Mouse (Mus musculus): ENCODE measurements around the gene Nr1h3. TPM values are rescaled to one million over a fixed set of nuclear protein-coding genes. Genes with fewer than 3 reads are reported as not detected.

Gene Nr1h3
- polyA plus RNA-seq, 1 experiment from 2014 or later: 2.5 TPM

DNA sequence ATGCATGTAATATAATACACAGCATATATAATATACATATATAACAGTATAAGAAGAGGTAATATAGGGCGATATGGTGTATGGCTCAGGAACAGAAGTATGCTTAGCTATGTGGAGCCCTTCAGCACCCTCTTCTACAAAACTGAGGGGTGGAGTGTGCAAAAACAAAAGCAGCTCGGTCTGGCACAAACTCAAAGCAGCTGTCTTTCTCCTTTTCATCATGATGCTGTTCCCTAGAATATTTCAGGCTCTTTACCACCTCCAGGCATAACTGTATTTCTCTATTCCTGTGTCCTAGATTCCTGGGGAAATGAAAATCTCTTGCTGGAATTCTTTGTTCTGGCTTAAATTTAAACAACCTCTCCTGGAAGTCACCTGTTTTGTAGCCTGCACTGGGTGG is 27.1 kb upstream of the Nr1h3 start:
- H3K4me1 ChIP-seq (ENCODE audit: control insufficient read depth, insufficient read depth, low read length): no peaks in the 10 kb centered on the region
- H3K27ac ChIP-seq (ENCODE audit: low read depth, low read length): no peak overlapping the region
- no peaks in the 10 kb centered on the region for H3K36me3 ChIP-seq (ENCODE audit: control insufficient read depth, insufficient read depth, low read length)
- H3K9me3 ChIP-seq (replicated peaks; ENCODE audit: control insufficient read depth, low read length): no peaks in the 10 kb centered on the region
- DNase-seq (ENCODE audit: low spot score) (no peak), ATAC-seq (no peak)
- H3K4me2 ChIP-seq (ENCODE audit: low read length): no peak overlapping the region
- H3K4me3 ChIP-seq (ENCODE audit: low read depth, low read length): no peak overlapping the region
- no peaks in the 10 kb centered on the region for H3K27me3 ChIP-seq (replicated peaks; ENCODE audit: control insufficient read depth, insufficient read depth, low read length)
- 75% methylated on average over 2 of the region's 2 CpGs for WGBS
- no peak overlapping the region for H3K9ac ChIP-seq (ENCODE audit: low read length)

DNA sequence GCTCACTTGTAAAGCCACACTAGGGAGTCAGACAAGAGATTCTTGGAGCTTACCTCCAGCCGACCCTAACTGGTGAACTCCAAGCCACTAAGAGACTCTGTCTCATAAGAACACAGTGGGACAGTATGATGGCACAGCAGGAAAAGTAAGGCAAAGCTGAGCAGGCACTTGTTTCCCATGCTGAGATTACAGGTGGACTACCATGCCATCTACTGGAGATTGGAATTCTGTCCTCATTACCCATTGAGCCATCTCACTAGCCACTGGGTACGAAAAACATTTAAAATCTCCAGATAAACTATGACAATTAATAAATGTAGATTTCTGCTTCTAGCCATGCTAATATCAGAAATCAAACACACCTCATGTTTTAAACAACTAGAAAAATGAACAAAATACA is 21.0 kb upstream of the Nr1h3 start:
- ATAC-seq: no peak
- 75% methylated on average over 2 of the region's 2 CpGs for WGBS
- Histone ChIP-seq H3K9me3 (replicated peaks; ENCODE audit: control insufficient read depth, low read length) (no peaks in the 10 kb centered on the region), H3K4me2 (ENCODE audit: low read length) (no peak overlapping the region), H3K36me3 (ENCODE audit: control insufficient read depth, insufficient read depth, low read length) (no peaks in the 10 kb centered on the region), H3K4me1 (ENCODE audit: control insufficient read depth, insufficient read depth, low read length) (no peaks in the 10 kb centered on the region), H3K9ac (ENCODE audit: low read length) (no peak overlapping the region), H3K27ac (ENCODE audit: low read depth, low read length) (no peak overlapping the region), H3K27me3 (replicated peaks; ENCODE audit: control insufficient read depth, insufficient read depth, low read length) (no peaks in the 10 kb centered on the region), H3K4me3 (ENCODE audit: low read depth, low read length) (no peak overlapping the region)
- no peak for DNase-seq (ENCODE audit: low spot score)

DNA sequence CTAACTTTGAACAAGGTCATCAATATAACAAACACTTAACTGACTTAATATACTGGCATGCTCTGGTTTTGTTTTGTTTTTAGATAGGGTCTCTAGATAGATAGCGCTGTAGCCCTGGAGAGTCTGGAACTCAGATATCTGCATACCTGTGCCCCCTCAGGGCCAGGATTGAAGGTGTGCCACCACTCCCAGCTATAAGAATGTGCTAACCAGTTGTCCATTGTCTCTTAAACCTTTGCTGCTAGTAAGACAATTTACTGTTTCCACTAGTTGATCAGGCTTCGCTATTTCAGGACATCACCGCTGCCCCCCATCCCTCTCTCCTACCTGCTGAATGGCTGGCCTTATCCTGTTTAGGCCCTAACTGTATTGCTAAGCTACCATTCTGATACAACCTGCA is 17.9 kb upstream of the Nr1h3 start:
- no peaks in the 10 kb centered on the region for H3K27me3 ChIP-seq (replicated peaks; ENCODE audit: control insufficient read depth, insufficient read depth, low read length)
- peaks cover 9% of the 10 kb centered on the region; the same call in 1 of the 2 replicates for H3K36me3 ChIP-seq (ENCODE audit: control insufficient read depth, insufficient read depth, low read length)
- no peaks in the 10 kb centered on the region for H3K9me3 ChIP-seq (replicated peaks; ENCODE audit: control insufficient read depth, low read length)
- no peak overlapping the region for H3K4me3 ChIP-seq (ENCODE audit: low read depth, low read length)
- H3K9ac ChIP-seq (ENCODE audit: low read length): no peak overlapping the region
- ATAC-seq (no peak), DNase-seq (ENCODE audit: low spot score) (no peak)
- H3K27ac ChIP-seq (ENCODE audit: low read depth, low read length): no peak overlapping the region
- H3K4me1 ChIP-seq (ENCODE audit: control insufficient read depth, insufficient read depth, low read length): no peaks in the 10 kb centered on the region
- WGBS: over 99% methylated on average over 3 of the region's 3 CpGs
- H3K4me2 ChIP-seq (ENCODE audit: low read length): no peak overlapping the region

DNA sequence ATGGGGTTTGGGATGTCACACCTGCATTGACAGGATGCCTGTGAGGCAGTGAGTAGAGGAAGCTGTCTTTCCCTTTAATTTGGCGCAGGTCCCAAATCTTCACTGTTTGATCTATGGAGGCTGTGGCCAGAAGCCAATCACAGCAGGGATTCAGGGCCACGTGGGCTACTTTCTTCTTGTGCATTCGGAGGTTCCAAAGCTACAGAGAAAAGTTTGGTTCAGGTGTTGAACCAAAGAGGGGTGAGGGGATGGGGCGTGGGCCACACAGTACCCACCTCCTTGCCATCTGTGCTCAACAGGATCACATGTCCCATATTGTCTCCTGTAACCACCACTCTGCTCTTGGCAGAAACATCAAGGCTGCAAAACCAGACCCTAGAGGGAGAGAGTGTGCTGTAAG is 14.4 kb upstream of the Nr1h3 start:
- H3K27ac ChIP-seq (ENCODE audit: low read depth, low read length): no peak overlapping the region
- ATAC-seq: peak; percentile 46

DNA sequence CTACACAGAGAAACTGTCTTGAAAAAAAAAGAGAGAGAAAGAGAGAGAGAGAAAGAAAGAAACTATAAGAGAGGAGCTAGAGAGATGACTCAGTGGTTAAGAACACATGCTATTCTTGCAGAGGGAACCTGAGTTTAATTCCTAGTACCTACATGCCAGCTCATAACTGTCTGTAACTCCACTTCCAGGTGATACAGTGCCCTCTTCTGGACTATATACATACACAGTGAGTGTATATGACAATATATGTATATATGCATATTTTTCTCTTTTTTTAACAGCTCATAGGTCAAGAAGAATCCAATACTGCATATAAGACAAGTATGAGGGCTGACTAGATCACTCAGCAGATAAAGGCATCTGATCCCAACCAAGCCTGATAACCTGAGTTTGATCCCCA is 10.7 kb upstream of the Nr1h3 start:
- Histone ChIP-seq H3K4me3 (ENCODE audit: low read depth, low read length) (no peak overlapping the region), H3K4me1 (ENCODE audit: control insufficient read depth, insufficient read depth, low read length) (no peaks in the 10 kb centered on the region), H3K36me3 (ENCODE audit: control insufficient read depth, insufficient read depth, low read length) (peaks cover 60% of the 10 kb centered on the region), H3K27me3 (replicated peaks; ENCODE audit: control insufficient read depth, insufficient read depth, low read length) (no peaks in the 10 kb centered on the region), H3K4me2 (ENCODE audit: low read length) (no peak overlapping the region), H3K27ac (ENCODE audit: low read depth, low read length) (no peak overlapping the region), H3K9ac (ENCODE audit: low read length) (no peak overlapping the region), H3K9me3 (replicated peaks; ENCODE audit: control insufficient read depth, low read length) (no peaks in the 10 kb centered on the region)
- no peak for ATAC-seq
- no peak for DNase-seq (ENCODE audit: low spot score)

More for the DNA sequence above, 14.4 kb upstream of the Nr1h3 start:
- Histone ChIP-seq H3K4me2 (ENCODE audit: low read length) (no peak overlapping the region), H3K9ac (ENCODE audit: low read length) (no peak overlapping the region), H3K27me3 (replicated peaks; ENCODE audit: control insufficient read depth, insufficient read depth, low read length) (no peaks in the 10 kb centered on the region), H3K9me3 (replicated peaks; ENCODE audit: control insufficient read depth, low read length) (no peaks in the 10 kb centered on the region), H3K36me3 (ENCODE audit: control insufficient read depth, insufficient read depth, low read length) (peaks cover 26% of the 10 kb centered on the region), H3K4me1 (ENCODE audit: control insufficient read depth, insufficient read depth, low read length) (no peaks in the 10 kb centered on the region), H3K4me3 (ENCODE audit: low read depth, low read length) (no peak overlapping the region)
- peak; percentile 59 for DNase-seq (ENCODE audit: low spot score)
- 47% methylated on average over 4 of the region's 4 CpGs for whole genome bisulfite sequencing

DNA sequence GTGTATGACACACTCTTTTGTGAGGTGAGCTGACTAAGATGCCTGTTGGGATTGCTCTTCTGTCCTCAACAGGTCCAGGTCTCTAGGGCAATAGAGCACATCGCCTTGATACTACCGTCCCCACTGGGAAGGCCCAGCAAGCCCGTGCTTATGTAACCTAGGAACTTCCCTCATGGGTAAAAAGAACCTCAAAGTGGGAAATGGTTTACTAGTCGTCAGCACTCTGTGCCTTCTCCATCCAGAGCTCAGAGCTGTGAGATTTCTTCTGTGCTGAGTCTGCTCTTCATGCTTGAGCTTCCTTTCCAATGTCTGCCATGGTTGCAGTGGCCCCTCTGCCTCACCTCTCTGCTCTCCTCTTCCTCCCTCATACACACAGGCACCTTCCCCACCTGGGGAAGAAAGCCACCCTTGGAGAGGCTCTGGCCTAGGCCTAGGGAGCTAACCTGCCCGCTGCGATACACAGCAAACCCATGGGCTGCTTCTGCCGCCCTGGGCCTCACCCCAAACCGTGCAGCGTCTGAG is 3.7 kb upstream of the Nr1h3 start:
- Histone ChIP-seq H3K27ac (ENCODE audit: low read depth, low read length) (no peak overlapping the region), H3K36me3 (ENCODE audit: control insufficient read depth, insufficient read depth, low read length) (peaks cover 62% of the 10 kb centered on the region), H3K9me3 (replicated peaks; ENCODE audit: control insufficient read depth, low read length) (no peaks in the 10 kb centered on the region), H3K4me1 (ENCODE audit: control insufficient read depth, insufficient read depth, low read length) (peaks cover 15% of the 10 kb centered on the region), H3K4me2 (ENCODE audit: low read length) (no peak overlapping the region), H3K4me3 (ENCODE audit: low read depth, low read length) (no peak overlapping the region), H3K27me3 (replicated peaks; ENCODE audit: control insufficient read depth, insufficient read depth, low read length) (no peaks in the 10 kb centered on the region), H3K9ac (ENCODE audit: low read length) (no peak overlapping the region)
- ATAC-seq (no peak), DNase-seq (ENCODE audit: low spot score) (no peak)
- 92% methylated on average over 9 of the region's 9 CpGs for WGBS

DNA sequence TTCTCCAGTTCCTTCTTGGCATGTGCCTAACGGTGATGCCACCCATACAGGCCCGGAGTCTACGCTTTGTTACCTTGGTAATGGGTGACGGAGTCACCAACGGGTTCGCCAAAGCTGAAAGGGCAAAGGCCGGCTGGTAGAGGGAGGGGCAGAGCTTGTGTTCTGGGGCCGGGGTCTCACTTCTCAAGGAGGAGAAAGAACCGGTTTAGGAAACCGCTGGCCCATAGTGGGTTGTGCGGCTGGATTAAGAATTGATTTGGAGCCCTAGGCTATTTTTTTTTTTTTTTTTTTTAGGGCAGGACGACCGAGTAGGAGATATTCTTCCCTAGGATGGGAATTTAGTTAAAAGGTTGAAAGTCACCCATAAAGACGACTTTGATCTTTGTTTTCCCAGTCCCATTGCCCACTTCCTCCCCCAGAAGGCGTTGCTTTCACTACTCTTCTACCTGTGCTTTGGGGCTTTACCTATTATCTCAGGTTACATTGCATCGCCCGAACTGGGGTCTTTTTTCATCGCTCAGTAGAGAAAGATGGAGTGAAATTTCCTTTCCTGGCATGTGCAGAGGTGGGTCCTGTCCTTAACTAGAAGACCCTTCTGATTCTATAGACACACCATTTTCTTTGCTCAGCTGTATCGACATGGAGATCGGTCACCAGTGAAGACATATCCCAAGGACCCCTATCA is 480 bp upstream of the Nr1h3 start:
- Histone ChIP-seq H3K4me1 (ENCODE audit: control insufficient read depth, insufficient read depth, low read length) (peaks cover 15% of the 10 kb centered on the region), H3K4me2 (ENCODE audit: low read length) (peak overlapping the region; percentile 79), H3K4me3 (ENCODE audit: low read depth, low read length) (peak overlapping the region; percentile 58), H3K27me3 (replicated peaks; ENCODE audit: control insufficient read depth, insufficient read depth, low read length) (no peaks in the 10 kb centered on the region), H3K27ac (ENCODE audit: low read depth, low read length) (peak overlapping the region; percentile 89), H3K36me3 (ENCODE audit: control insufficient read depth, insufficient read depth, low read length) (peaks cover 32% of the 10 kb centered on the region), H3K9ac (ENCODE audit: low read length) (peak overlapping the region; percentile 93), H3K9me3 (replicated peaks; ENCODE audit: control insufficient read depth, low read length) (no peaks in the 10 kb centered on the region)
- no peak for ATAC-seq
- 15% methylated on average over 20 of the region's 20 CpGs for WGBS
- DNase-seq (ENCODE audit: low spot score): no peak

DNA sequence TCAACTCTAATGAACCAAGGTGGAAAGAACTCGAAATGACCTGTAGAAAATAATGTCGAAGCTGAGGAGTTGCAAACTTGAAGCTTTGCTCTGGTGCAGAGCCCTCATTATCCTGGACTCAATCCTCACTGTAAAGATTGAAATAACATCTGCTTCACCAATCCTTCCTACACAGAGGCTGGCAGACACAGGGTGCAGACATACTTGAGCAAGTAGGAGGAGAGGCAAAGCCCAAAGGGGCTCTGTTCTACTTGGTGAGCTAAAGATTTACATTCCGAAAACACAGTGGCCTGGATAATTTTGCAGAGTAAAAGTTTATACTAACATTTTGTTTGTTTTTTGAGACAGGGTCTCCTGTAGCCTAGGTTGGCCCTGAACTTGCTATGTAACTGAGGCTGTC is 3.7 kb downstream of the Nr1h3 start:
- Histone ChIP-seq H3K4me2 (ENCODE audit: low read length) (no peak overlapping the region), H3K27me3 (replicated peaks; ENCODE audit: control insufficient read depth, insufficient read depth, low read length) (no peaks in the 10 kb centered on the region), H3K4me1 (ENCODE audit: control insufficient read depth, insufficient read depth, low read length) (peaks cover 16% of the 10 kb centered on the region), H3K4me3 (ENCODE audit: low read depth, low read length) (no peak overlapping the region), H3K36me3 (ENCODE audit: control insufficient read depth, insufficient read depth, low read length) (no peaks in the 10 kb centered on the region), H3K9me3 (replicated peaks; ENCODE audit: control insufficient read depth, low read length) (no peaks in the 10 kb centered on the region), H3K9ac (ENCODE audit: low read length) (no peak overlapping the region), H3K27ac (ENCODE audit: low read depth, low read length) (no peak overlapping the region)
- ATAC-seq (no peak), DNase-seq (ENCODE audit: low spot score) (no peak)
- WGBS: 83% methylated on average over 3 of the region's 3 CpGs

DNA sequence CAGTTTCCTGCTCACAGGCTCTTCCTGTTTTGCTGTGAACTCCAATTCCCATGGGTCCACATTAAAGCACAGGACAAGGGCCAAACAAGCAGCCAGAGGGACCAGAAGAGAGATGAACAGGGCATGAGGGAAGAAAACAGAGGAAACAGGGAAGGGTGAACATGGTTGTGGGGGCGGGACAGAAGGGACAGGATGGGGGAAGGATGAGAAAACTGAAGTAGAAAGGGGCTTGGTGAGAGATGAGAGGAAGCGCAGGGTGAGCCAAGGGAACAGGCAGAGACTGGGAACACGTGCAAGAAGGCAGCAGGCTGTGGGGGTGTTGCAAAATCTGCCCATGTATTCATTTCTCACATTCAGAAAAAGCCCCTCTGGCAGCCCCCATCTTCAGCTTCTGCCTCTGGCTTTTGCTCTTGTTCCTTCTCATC is 6.0 kb downstream of the Nr1h3 start:
- Histone ChIP-seq H3K27ac (ENCODE audit: low read depth, low read length) (no peak overlapping the region), H3K4me1 (ENCODE audit: control insufficient read depth, insufficient read depth, low read length) (0 out of 2 replicates have a peak, but pooled peaks cover 4% of the 10 kb centered on the region), H3K27me3 (replicated peaks; ENCODE audit: control insufficient read depth, insufficient read depth, low read length) (no peaks in the 10 kb centered on the region), H3K9ac (ENCODE audit: low read length) (no peak overlapping the region), H3K4me3 (ENCODE audit: low read depth, low read length) (no peak overlapping the region), H3K4me2 (ENCODE audit: low read length) (no peak overlapping the region), H3K9me3 (replicated peaks; ENCODE audit: control insufficient read depth, low read length) (no peaks in the 10 kb centered on the region), H3K36me3 (ENCODE audit: control insufficient read depth, insufficient read depth, low read length) (no peaks in the 10 kb centered on the region)
- DNase-seq (ENCODE audit: low spot score) (no peak), ATAC-seq (no peak)
- 81% methylated on average over 3 of the region's 3 CpGs for WGBS

Data from forebrain, embryonic 14.5 days (tissue).